Mouse (Mus musculus) layer of hippocampus, postnatal 10 days (tissue): Measurements from ENCODE around the gene Rbfox1. TPM values are rescaled to one million over a fixed set of nuclear protein-coding genes. Genes with fewer than 3 reads are reported as not detected.

Experiments used
- DNase-seq, 2 experiments: peaks; one replicate each; pipeline ENCODE4 v3.0.0; 2021; ENCODE audit warnings: low spot score in 2 of 2
- total RNA-seq, 2 experiments: library from RNA; stranded (reverse); gene quantifications; 2 replicates each; pipeline ENCODE4 v1.2.3; 2021

Rbfox1 gene
- total RNA-seq, 2 experiments from 2014 or later, result 275 to 280 TPM

DNA sequence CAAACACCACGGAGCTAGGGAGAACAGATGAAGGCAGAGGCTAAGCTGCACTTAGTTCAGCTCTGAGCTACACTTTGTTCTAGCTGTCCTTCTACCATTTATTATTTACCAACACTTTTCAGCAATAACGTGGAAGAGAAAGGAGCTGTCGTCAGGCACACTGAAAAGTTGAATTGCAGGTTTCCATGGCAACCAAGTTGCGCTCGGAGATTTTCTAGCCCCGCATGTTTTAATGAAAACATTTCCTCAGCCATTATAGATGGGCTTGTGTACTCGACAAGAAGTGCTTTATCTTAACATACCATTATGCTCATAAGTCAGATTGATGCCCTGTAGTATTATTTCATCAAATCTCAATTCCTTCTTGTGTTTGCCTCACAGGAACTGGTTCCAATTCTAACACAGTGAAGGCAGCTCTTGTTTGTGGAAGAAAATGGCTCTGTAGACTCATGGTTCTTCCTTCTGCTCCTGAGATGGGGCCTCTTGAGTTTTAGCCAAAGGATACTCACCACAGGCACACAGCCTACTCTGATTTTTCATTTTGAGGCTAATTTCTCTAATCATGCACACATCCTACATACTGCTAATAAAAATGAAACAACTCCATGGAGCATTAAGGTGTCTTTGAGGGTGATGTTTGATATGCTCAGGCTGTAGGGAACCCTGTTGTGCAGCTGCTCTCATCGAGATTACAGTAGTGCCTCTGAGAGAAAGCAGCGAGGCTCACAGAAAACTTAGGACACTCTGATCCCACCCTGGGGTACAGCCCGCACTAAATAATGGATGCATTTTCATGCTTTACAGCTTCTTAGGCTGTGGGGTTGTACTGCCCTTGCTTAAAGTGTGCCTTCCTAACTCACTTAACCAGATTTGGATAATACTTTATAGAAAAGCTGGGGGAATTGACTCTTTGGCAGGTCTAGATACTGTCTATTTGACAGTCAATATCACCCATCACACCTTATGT lies 107.2 kb downstream of the Rbfox1 start:
- DNase-seq, result no peak

DNA sequence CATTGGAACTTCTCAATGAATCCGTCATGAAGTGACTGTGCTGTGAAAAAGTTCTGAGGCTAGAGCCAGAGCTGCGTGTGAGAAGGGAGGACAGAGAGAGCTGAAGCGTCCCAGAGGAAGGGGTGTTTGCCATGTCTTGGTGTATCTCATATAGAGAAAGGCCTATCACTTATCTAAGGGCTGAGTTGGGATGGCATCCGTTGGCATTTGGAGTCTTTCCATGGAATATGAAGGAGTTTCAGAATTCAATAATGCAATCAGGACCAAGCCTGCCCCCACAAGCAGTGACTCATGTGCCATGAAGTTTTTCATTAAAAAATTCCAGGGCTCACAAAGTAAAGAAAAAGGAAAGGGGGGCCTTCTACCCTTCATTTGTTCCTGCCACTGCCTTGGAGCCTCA lies 112.0 kb downstream of the Rbfox1 start:
- DNase-seq, result no peak

DNA sequence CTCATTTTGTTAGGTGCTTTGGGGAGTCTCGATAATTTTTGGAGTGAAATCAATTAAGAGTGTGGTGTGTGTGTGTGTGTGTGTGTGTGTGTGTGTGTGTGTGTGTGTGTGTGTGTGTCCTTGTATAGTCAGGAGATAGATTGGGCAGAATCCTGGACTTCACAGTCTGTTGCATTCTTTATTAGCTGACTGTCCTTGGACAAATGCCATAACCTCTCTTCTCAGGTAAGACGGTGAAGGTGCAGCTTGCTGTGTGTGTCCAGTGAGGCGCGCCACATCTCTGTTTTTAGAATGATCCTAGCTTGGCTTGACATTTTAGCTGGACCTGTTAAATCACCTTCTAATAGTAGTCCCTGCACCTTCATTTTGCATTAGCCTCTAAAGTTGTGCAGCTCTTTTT lies 112.5 kb downstream of the Rbfox1 start:
- DNase-seq, result no peak

DNA sequence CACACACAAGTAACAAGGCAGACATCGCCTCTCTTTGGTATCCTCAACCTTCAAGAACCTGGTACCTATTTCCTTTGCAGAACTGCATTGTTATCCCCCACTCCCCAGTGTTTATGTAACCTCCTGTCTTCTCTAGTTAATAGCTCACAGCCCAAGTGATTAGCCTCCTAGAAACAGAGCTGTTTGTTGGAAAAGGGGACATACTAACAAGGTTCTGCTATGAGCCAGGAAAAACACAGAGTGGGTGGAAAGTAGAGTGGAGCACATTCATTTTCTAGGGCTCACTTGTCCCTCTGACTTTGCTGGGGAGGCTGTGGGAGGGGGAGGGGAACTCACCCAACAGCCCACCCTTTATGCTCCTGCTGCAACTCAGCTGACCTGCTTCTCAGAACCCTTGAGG lies 114.9 kb downstream of the Rbfox1 start:
- no peak for DNase-seq

DNA sequence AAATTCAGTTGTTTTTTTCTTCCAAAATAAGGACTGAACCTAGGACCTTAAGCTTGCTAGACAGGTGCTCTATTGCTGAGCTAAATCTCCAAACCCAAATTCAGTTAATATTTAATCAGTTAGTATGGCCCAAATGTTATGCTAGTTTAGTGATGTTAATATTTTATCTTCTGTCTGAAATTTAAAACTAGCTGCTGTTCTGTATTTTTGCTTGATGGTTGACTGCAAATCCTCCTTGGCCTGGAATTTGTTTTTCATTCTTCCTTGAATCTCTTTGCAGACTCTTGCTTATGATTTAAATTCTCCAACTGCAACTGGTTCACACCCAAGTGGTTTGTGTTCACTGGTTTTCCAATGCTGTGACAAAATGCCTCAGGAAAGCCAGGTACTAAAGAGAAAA lies 121.8 kb downstream of the Rbfox1 start:
- no peak for DNase-seq

DNA sequence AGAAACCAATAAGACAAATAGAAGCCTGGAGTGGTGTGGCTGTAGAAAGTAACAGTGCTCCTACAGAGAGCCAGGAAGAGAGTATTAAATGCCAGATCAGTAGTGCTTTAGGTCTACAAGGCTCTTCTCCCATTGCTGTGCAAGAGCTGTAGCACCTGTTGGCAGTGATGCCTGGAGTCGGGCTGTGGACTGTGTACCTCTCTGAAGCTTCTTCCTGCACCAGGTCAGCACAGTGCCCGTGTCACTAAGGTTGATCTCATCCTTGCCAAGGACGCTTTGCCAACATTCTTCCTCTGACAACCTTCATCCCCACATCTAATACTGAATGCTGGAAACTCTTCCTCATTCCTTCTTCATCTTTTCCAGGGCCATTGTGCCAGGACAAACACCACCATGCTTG lies 127.7 kb downstream of the Rbfox1 start:
- DNase-seq, result no peak

DNA sequence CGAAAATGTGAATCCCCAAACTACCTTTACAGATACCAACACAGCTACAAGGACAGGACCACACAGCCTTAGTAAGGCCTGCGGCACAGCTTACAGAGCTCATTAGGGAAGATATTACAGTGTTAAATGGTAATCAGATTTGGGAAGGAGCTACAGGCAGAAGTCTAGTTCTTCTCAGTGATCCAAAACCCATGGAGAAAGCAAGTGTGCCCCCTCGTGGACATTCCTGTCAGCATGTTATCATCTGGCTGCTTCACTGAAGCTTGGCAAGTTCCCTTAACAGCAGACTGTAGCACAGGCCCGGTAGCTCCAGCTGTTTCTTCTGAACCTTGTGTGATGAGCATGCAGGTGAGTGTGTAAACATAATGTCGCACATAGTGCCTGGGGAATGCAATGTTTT lies 133.5 kb downstream of the Rbfox1 start:
- DNase-seq, result peak; percentile 95 to 97

DNA sequence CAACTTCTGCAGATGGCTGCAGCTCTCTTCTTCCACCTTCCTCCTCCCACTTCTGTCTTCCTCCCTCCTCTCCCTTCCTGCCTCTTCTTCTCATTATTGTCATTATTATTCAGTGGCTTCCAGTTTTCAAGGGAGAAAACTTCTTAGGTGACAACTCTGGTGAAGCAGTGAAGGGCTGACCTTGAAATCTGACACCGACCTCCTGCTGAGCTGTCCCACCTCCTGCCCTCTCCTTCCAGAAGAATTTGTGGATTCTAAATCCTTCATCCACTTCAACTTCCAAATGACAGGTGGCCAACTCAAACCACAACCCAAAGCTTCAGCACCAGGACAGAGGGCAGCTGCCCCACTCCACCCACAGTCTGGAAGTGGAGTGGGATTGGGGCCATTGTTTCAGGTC lies 134.2 kb downstream of the Rbfox1 start:
- no peak for DNase-seq

DNA sequence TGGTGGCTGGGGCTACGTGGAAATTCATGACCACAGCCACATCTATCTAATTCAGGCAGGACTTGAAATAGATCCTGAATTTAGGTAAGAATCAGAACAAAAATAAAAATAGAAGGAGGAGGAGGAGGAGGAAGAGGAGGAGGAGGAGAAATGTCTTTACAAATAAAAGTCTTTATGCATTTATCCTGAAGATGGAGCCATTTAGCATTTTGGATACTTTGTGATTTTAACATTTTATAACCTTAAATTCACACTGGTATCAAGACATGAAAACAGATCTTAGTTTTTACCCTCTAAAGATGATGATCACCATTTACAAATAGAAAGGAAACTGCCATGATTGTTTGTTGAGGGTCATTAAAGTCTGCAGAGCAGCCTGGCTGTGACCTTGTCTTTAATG lies 146.1 kb downstream of the Rbfox1 start:
- no peak for DNase-seq

DNA sequence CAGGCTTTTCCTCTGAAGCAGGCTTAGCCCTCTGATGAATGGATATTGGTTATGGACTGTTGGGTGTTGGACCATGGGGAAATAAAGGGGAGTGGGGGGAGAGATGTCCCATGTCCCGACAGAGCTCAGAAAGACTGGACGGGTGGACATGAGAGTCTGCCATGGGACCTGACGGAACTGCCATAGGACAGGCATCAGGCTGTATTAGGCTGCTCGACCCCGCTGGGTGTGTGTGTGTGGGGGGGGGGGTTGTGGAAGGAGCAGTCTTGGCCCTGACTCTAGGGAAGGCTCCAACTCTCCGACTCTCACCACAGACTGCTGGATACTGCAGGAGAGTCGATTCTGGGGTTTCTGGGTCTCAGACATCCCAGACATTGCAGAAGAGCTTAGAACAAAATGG lies 147.4 kb downstream of the Rbfox1 start:
- DNase-seq, result no peak

DNA sequence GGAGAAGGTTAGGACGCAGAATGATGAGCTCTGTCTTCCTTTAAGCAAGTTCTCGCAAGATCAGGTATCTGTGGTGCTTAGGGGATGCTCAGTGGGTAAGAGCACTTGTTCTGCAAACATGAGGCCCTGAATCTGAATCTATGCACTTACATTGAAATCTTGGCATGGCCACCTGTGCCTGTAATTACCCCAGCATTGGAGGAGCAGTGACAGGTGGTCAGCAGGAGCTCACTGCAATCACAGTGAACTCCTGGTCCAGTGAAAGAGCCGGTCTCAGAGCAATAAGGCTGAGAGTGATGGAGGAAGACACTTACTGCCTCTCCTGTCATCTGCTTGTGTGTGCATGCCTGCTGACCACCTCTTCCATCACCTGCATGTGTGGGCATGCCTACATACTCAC lies 149.7 kb downstream of the Rbfox1 start:
- DNase-seq, result no peak

DNA sequence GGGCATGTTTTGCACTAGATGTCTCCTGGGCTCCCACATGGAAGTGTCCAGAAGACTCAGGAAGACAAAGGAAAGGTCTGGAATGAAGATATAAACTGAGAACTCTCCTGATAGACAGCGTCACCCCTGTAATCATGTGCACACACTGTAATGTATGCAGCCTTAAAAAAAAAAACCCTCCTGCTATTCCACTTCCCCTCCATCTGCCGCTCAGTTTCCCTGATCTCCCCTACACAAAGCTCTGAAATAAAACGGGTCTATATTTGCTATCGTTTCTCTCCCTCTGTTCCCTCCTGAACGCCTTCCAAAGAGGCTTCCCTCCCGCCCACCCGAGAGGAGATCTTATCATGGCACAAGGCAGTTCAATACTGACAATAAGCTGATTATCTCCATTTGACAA lies 151.9 kb downstream of the Rbfox1 start:
- peak in 1 of 2 experiments; percentile 22 for DNase-seq

DNA sequence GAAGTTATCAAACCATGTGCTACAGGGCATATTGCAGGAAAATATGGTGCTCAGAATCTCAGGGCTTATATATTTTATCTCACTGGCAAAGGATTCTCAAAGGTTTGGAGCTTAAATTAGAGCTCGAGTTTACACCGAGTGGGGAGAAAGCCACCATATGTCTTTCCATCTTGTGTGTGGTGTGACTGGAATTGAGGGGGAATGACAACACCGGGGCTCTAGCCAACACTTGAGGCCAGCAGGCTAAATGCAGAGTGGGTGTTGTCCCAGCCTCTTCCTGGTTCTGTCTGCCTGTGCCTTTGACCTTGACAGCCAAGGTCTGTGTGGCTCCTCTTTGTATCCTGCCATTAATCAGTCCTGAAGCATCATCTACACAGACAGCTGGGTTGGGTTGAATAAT lies 157.6 kb downstream of the Rbfox1 start:
- DNase-seq, result peak in 1 of 2 experiments; percentile 23

DNA sequence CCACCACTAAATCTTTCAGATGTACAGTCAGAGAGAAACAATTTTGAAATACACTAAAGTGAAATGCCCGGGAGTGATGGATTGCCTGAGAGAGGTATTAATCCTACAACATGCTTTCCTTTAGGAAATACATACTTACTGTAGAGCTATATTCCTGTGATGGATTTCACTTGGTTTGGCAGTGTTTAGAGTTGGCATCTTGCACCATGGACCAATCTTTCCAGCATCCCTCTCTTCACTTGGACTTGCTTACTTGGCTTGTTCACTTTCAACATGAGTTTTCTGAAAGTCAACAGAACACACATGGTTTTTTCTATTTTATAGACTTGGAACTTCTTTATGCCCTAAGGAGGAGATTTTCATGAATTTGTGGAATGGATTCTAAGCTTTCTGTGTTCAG lies 163.4 kb downstream of the Rbfox1 start:
- DNase-seq, result no peak

DNA sequence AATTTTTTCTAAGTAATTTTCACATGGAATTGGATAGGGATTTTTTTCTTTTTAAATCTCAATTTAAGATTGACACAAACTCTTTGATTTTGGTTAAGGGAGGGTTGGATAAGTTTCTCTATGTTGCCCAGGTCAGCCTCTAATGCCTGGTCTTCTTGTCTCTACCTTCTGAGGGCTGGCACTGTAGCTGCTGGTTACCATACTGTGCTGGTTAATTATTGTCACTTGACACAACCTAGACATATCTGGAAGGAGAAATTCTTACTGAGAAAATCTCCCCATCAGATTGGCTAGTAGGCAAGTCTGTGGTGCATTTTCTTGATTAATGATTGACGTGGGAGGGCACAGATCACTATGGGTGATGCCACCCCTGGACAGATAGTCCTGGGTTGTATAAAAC lies 177.3 kb downstream of the Rbfox1 start:
- no peak for DNase-seq

DNA sequence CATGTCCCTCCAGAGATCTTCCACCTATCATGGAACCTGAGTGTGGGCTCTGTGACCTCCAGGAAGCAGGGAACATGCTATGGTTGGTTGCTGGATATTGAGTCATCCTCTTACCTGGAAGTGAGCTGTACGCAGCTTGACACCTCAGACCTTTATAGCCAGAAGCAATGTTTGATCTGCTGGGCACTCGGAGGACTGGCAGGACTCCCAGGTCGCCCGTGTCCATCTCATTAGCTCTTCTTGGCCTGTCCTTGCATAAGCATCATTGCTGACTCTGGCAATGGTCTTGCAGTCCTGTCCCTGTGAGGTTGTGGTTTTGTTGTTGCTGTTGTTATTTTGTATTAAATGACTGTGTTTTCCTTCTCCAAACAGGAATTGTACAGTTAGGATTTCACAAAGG lies 180.3 kb downstream of the Rbfox1 start:
- DNase-seq, result no peak

DNA sequence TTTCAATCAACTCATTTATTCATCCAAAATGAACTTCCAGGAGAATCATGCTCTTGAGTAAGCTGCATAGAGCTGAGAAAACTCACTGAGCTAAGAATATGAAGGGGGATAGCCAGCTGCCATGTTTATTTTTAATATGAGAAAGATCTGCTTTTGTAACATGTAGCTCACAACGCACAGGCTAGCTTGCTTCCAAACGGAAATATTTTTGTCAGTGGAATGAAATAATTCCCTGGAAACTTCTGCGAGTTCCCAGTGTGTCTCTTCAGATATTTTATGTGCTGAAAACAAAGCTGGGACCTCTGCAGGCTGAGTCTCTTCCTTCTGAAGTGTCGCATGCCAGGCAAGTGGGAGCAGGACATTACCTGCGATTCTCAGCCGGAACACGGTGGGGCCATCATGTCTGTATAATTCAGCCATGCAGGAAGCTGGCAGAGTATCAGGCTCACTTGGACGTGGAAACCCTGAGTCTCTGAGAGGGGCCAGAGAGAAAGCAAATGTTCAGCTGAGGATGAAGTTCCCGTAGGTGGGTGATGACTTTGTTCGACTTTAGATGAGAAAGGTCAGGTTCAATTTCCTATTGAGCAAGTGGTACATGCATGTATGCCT lies 190.4 kb downstream of the Rbfox1 start:
- no peak for DNase-seq

DNA sequence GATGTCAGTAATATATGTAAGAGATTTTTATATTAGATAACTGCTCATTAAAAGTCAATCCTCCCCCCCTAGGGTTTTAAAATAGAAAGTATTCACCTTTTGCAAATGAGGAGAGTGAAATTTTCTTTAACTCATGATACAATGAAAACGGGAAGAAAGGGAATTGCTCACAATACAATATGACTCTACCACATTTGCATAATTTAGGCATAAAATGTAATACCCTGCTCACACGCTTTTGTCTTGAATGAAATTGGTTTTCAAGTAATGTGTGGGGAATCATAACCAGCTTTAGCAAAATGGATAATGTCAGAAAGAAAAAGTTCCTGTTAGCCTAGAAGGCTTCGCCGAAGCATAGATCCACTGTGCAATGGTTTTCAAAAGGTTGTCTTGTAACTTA lies 193.9 kb downstream of the Rbfox1 start:
- no peak for DNase-seq

DNA sequence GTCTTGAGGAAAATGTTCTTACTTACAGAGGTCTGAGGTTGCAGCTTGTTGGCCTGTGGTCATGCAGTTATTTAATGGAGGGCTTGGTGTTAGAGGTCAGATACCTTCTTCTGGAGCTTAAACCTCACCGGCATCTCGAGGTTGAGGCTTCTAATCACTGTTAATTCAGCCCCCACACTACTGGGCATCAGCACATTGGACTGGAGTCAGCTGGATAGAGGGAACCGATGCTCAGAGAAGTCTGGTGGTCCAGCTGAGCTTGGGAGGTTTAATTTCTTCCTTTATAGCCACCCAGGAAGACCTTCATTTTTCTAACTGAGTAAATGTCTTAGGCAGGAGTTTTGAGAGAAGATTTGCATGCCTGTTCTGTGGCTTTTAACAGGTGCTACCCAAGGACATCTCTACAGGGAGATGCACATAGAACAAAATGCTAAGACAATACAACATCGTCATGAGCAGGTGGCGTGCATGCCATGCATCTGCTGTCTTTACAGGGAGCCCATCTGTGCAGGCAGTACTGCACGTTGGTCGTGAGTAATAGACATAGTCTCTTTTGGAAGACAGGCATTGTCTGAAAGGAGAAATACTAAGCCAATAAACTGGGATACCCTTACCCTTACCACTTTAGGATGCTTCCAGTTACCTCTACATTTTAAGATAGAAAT lies 199.7 kb downstream of the Rbfox1 start:
- peak; percentile 40 to 46 for DNase-seq

DNA sequence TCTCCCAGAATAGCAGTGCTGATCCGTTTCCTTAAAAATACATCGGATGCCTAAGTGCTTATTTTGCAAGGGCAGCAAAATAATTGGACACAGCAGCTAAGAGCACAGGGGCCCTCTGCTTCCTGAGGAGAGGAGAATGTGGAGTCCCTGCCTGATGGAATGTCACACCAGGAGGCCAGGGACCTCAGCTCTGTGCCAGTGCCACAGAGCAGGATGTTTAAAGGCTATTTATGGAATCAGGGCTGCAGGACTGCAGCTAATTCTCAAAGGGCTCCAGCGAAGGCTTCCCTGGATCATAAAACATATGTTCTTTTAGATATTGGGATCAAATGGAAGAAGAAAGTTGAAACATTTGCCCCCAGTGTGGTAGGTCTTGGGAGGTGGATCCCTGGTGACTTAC lies 201.0 kb downstream of the Rbfox1 start:
- no peak for DNase-seq

DNA sequence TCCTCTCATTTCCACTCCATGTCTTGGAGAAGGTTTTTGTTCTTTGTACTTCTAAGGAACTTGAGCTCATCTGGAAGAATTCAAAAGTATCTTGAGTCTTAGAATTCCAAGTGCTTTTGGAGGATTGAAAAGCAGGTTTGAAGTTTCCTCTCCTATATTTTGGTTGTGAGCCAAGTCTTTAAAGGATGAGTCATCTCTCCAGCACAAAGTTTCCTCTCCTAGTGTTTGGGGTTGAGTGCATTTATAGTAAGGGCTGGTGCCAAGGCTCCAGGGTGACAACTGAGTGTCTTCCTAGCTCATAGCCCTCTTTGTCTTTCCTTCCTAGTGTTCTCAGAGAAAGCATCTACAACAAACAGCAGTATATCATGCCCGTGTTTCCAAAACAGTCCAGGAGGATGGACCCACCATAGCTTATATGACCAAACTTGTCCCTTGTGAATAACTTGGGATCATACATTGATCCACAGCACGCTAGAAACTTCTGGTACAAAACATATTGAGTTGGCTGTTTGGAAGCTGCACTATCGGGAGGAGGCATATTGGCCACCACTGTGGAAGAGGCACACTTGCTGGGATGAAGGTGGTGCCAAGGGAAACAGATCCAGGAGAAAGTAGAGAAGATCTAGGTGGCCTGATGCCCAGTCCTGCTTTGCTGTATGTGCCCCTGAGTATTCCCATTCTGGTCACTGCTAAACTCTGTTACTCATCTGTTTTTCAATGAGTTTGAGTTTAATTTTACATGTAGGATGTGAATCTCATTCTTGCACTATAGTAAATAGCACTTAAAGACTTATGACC lies 206.4 kb downstream of the Rbfox1 start:
- DNase-seq, result no peak
